Mouse (Mus musculus): ENCODE measurements around the gene Tasp1. TPM values are rescaled to one million over a fixed set of nuclear protein-coding genes. Genes with fewer than 3 reads are reported as not detected.
"Not testable (repeated sequence)": the region's sequence is repeated elsewhere in the genome, so short reads cannot be mapped to it uniquely, and the experiment has no call there.

The Tasp1 gene
- polyA plus RNA-seq, 1 experiment from 2014 or later, result 20.6 TPM

DNA sequence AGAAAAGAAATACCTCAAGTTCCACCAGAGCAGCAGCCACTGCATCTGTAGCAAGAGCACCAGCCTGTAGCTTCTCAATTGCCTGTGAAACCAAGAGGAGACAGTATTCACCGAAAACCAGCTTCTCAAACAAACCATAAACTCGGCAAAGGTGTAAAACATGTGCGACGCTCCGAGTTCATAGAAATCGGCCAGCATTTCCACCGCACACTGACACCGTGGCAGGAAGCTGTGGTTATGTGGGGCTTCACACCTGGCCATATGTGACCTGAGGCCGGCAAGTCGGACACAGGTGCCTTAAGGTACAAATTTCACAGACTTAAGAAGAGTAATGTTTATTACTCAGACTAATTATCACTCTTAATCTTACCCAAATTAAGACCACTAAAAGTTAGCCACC is 24.5 kb downstream of the Tasp1 start:
- no peak for ATAC-seq
- H3K36me3 ChIP-seq, result no peaks in the 10 kb centered on the region

GRCm38 (mm10) chr2:140037459-140037858 is 29.1 kb downstream of the Tasp1 start:
- H3K9ac ChIP-seq, result no peak overlapping the region
- no peaks in the 10 kb centered on the region for H3K27me3 ChIP-seq (replicated peaks)
- H3K4me1 ChIP-seq (replicated peaks), result no peaks in the 10 kb centered on the region
- no peak overlapping the region for H3K4me2 ChIP-seq (replicated peaks)
- H3K27ac ChIP-seq, result no peak overlapping the region
- 90% methylated on average over 2 of the region's 2 CpGs for WGBS
- H3K9me3 ChIP-seq, result no peaks in the 10 kb centered on the region
- peak; percentile 19; the same call in 1 of the 2 replicates for ATAC-seq
- no peaks in the 10 kb centered on the region for H3K36me3 ChIP-seq
- H3K4me3 ChIP-seq (replicated peaks), result no peak overlapping the region

More for the DNA sequence above, 24.5 kb downstream of the Tasp1 start:
- no peak overlapping the region for H3K4me3 ChIP-seq (replicated peaks)
- H3K9me3 ChIP-seq, result no peaks in the 10 kb centered on the region
- WGBS, result 94% methylated on average over 10 of the region's 10 CpGs
- H3K4me1 ChIP-seq (replicated peaks), result no peaks in the 10 kb centered on the region
- H3K27me3 ChIP-seq (replicated peaks), result no peaks in the 10 kb centered on the region
- H3K9ac ChIP-seq, result no peak overlapping the region
- no peak overlapping the region for H3K27ac ChIP-seq
- H3K4me2 ChIP-seq (replicated peaks), result no peak overlapping the region

- Histone ChIP-seq H3K9me3 (no peaks in the 10 kb centered on the region), H3K4me3 (replicated peaks) (no peak overlapping the region), H3K27ac (no peak overlapping the region), H3K4me1 (replicated peaks) (no peaks in the 10 kb centered on the region), H3K27me3 (replicated peaks) (no peaks in the 10 kb centered on the region), H3K4me2 (replicated peaks) (no peak overlapping the region), H3K9ac (no peak overlapping the region), H3K36me3 (no peaks in the 10 kb centered on the region)
- ATAC-seq, result peak; percentile 94
Measured at GRCm38 (mm10) chr2:140036854-140037253, 29.8 kb downstream of the Tasp1 start.

GRCm38 (mm10) chr2:140024937-140025336 is 41.7 kb downstream of the Tasp1 start:
- Histone ChIP-seq H3K27me3 (replicated peaks) (no peaks in the 10 kb centered on the region), H3K27ac (no peak overlapping the region), H3K36me3 (no peaks in the 10 kb centered on the region), H3K4me2 (replicated peaks) (no peak overlapping the region), H3K4me1 (replicated peaks) (no peaks in the 10 kb centered on the region), H3K4me3 (replicated peaks) (no peak overlapping the region), H3K9me3 (no peaks in the 10 kb centered on the region), H3K9ac (no peak overlapping the region)
- WGBS, result 49% methylated on average over 4 of the region's 4 CpGs
- no peak for ATAC-seq

- no peak for ATAC-seq
- H3K27ac ChIP-seq, result no peak overlapping the region
- WGBS, result 84% methylated on average over 3 of the region's 3 CpGs
- no peak overlapping the region for H3K4me2 ChIP-seq (replicated peaks)
- H3K4me1 ChIP-seq (replicated peaks), result no peaks in the 10 kb centered on the region
- no peaks in the 10 kb centered on the region for H3K36me3 ChIP-seq
- no peak overlapping the region for H3K4me3 ChIP-seq (replicated peaks)
- no peak overlapping the region for H3K9ac ChIP-seq
- H3K27me3 ChIP-seq (replicated peaks), result no peaks in the 10 kb centered on the region
- H3K9me3 ChIP-seq, result no peaks in the 10 kb centered on the region
Measured at GRCm38 (mm10) chr2:140007406-140007805, 59.2 kb downstream of the Tasp1 start.

GRCm38 (mm10) chr2:139998170-139998569 is 68.4 kb downstream of the Tasp1 start:
- Histone ChIP-seq H3K4me3 (replicated peaks) (no peak overlapping the region), H3K9me3 (no peaks in the 10 kb centered on the region), H3K4me2 (replicated peaks) (no peak overlapping the region), H3K4me1 (replicated peaks) (no peaks in the 10 kb centered on the region), H3K27me3 (replicated peaks) (no peaks in the 10 kb centered on the region), H3K36me3 (no peaks in the 10 kb centered on the region), H3K9ac (no peak overlapping the region), H3K27ac (no peak overlapping the region)
- ATAC-seq, result no peak
- WGBS, result 94% methylated on average over 2 of the region's 2 CpGs

GRCm38 (mm10) chr2:139989907-139990306 is 76.7 kb downstream of the Tasp1 start:
- 90% methylated on average over 1 of the region's 1 CpGs for WGBS

DNA sequence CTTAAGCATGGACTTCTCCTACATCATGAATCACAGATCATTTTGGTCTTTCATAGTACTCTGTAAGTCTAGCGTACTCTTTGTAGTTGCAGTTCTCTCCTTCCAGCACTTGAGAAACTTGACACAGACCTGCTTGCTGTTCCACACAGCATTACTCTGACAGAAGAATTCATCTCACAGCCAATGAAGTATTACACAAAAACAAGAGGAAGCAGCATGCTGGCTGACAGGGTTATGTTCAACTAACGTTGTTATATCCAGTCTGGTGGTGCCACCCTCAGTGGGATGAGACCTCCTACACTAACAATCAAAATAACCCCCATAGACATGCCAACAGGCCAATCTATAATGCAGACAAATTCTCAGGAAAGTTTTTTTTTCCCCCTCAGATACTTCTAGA is 99.2 kb downstream of the Tasp1 start:
- H3K27ac ChIP-seq, result no peak overlapping the region
- no peaks in the 10 kb centered on the region for H3K36me3 ChIP-seq
- H3K9me3 ChIP-seq, result no peaks in the 10 kb centered on the region
- no peaks in the 10 kb centered on the region for H3K27me3 ChIP-seq (replicated peaks)
- no peak overlapping the region for H3K9ac ChIP-seq
- no peaks in the 10 kb centered on the region for H3K4me1 ChIP-seq (replicated peaks)
- 65% methylated on average over 2 of the region's 2 CpGs for WGBS
- ATAC-seq, result no peak
- H3K4me2 ChIP-seq (replicated peaks), result no peak overlapping the region
- H3K4me3 ChIP-seq (replicated peaks), result no peak overlapping the region

More at GRCm38 (mm10) chr2:139989907-139990306, 76.7 kb downstream of the Tasp1 start:
- not testable (repeated sequence) for H3K4me2 ChIP-seq (replicated peaks); H3K36me3 ChIP-seq; H3K4me3 ChIP-seq (replicated peaks); H3K4me1 ChIP-seq (replicated peaks); H3K27me3 ChIP-seq (replicated peaks); H3K9ac ChIP-seq; H3K27ac ChIP-seq; H3K9me3 ChIP-seq; ATAC-seq

DNA sequence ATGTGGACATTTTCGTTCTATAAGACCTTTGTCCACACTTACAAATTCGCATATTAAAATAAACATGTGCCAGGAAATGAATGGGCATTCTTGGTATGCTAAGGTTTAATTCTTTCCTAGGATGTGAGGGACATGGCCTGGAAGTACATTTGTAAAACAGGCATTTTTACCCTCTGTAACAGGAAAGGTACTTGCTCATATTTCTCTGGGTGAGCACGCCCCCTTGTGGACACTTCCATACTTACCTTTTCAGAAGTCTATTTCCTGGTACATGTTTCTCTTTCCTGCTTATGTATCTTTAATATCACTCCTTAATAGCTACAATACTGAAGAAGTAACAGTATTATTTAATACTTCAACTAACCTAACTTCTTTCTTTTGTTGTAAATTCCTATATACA is 100.3 kb downstream of the Tasp1 start:
- WGBS, result 58% methylated on average over 3 of the region's 3 CpGs
- Histone ChIP-seq H3K4me3 (replicated peaks) (no peak overlapping the region), H3K4me2 (replicated peaks) (no peak overlapping the region), H3K36me3 (no peaks in the 10 kb centered on the region), H3K27ac (no peak overlapping the region), H3K4me1 (replicated peaks) (no peaks in the 10 kb centered on the region), H3K9ac (no peak overlapping the region), H3K9me3 (no peaks in the 10 kb centered on the region), H3K27me3 (replicated peaks) (no peaks in the 10 kb centered on the region)
- ATAC-seq, result no peak

DNA sequence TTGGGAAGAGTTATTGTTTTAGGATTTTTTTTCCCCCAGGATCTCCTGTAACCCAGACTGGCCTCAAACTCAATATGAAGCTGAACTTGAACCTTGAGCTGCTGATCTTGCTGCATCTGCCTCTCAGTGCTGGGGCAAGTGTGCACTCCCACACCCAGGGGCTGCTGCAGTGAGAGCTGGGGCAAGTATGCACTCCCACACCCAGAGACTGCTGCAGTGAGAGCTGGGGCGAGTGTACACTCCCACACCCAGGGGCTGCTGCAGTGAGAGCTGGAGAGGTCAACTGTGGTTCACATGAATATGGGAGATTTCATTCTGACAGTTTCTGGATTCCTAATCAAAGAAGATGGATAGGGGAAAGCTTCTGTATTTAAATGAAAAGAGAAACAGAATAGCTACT is 117.8 kb downstream of the Tasp1 start:
- H3K4me3 ChIP-seq (replicated peaks), result no peak overlapping the region
- 57% methylated on average over 1 of the region's 1 CpGs for WGBS
- no peak; the same call in 1 of the 2 replicates for ATAC-seq

GRCm38 (mm10) chr2:139937581-139937980 is 129.0 kb downstream of the Tasp1 start:
- Histone ChIP-seq H3K9ac (no peak overlapping the region), H3K36me3 (no peaks in the 10 kb centered on the region), H3K4me2 (replicated peaks) (no peak overlapping the region), H3K4me1 (replicated peaks) (no peaks in the 10 kb centered on the region), H3K9me3 (no peaks in the 10 kb centered on the region), H3K27me3 (replicated peaks) (no peaks in the 10 kb centered on the region), H3K27ac (no peak overlapping the region), H3K4me3 (replicated peaks) (no peak overlapping the region)
- WGBS, result 63% methylated on average over 2 of the region's 2 CpGs
- no peak for ATAC-seq

More for the DNA sequence above, 117.8 kb downstream of the Tasp1 start:
- H3K9ac ChIP-seq, result no peak overlapping the region
- H3K9me3 ChIP-seq, result no peaks in the 10 kb centered on the region
- no peaks in the 10 kb centered on the region for H3K4me1 ChIP-seq (replicated peaks)
- H3K27ac ChIP-seq, result no peak overlapping the region
- H3K4me2 ChIP-seq (replicated peaks), result no peak overlapping the region
- no peaks in the 10 kb centered on the region for H3K36me3 ChIP-seq
- H3K27me3 ChIP-seq (replicated peaks), result no peaks in the 10 kb centered on the region

GRCm38 (mm10) chr2:139934577-139934976 is 132.0 kb downstream of the Tasp1 start:
- Histone ChIP-seq H3K4me3 (replicated peaks) (no peak overlapping the region), H3K9ac (no peak overlapping the region), H3K4me1 (replicated peaks) (no peaks in the 10 kb centered on the region), H3K9me3 (no peaks in the 10 kb centered on the region), H3K27ac (no peak overlapping the region), H3K27me3 (replicated peaks) (no peaks in the 10 kb centered on the region), H3K36me3 (no peaks in the 10 kb centered on the region), H3K4me2 (replicated peaks) (no peak overlapping the region)
- ATAC-seq, result no peak
- 89% methylated on average over 10 of the region's 10 CpGs for WGBS

DNA sequence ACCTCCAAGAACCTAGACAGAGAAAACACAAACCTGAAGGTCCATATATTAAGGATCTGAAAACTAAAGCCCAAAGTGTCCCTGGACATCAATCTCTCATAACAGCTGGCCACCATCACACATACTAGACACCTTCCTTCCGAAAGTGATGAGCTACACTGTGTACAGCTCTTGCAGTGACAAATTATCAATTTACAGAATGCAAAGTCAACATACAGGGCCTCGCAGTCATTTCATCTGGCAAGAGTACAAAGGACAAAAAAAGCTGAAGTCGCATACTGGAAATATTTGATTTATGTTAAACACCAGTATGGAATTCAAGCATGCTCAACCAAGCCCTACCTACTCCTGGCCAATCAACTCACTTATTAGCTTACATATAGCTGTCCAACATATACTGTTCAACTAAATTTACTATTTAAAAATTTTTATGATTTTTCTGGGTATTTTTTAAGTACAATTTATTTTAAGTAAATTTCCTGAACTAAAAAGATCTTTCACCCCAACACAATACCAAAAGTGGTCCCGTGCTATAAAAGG is 132.5 kb downstream of the Tasp1 start:
- no peak for ATAC-seq
- H3K9me3 ChIP-seq, result no peaks in the 10 kb centered on the region
- no peaks in the 10 kb centered on the region for H3K36me3 ChIP-seq
- 53% methylated on average over 4 of the region's 4 CpGs for WGBS
- no peak overlapping the region for H3K9ac ChIP-seq
- no peaks in the 10 kb centered on the region for H3K4me1 ChIP-seq (replicated peaks)
- H3K27ac ChIP-seq, result no peak overlapping the region
- H3K4me2 ChIP-seq (replicated peaks), result no peak overlapping the region
- H3K27me3 ChIP-seq (replicated peaks), result no peaks in the 10 kb centered on the region
- no peak overlapping the region for H3K4me3 ChIP-seq (replicated peaks)
